Mouse (Mus musculus) ZHBTc4 (cell line): Measurements from ENCODE around the gene Esrrg.
A peak's percentile ranks its signal among the peaks of the same experiment; 100 is the strongest.

Experiments
- DNase-seq: peaks from one replicate; pipeline ENCODE4 v3.0.0-alpha.2; 2011; ENCODE audit warnings: low read depth, low spot score

The Esrrg gene

GRCm38 (mm10) chr1:187907407-187907806 is 298.8 kb downstream of the Esrrg start:
- DNase-seq = no peak

GRCm38 (mm10) chr1:187907871-187908270 is 299.3 kb downstream of the Esrrg start:
- DNase-seq = peak; percentile 9

- no peak for DNase-seq
These were observed 302.1 kb downstream of the Esrrg start for GRCm38 (mm10) chr1:187910718-187911117.

GRCm38 (mm10) chr1:187911201-187911600 is 302.6 kb downstream of the Esrrg start:
- DNase-seq = no peak

- no peak for DNase-seq
These were observed 309.7 kb downstream of the Esrrg start for GRCm38 (mm10) chr1:187918303-187918702.

- no peak for DNase-seq
These were observed 310.3 kb downstream of the Esrrg start for GRCm38 (mm10) chr1:187918939-187919338.

GRCm38 (mm10) chr1:187920156-187920777 is 311.7 kb downstream of the Esrrg start:
- DNase-seq = no peak

GRCm38 (mm10) chr1:187931146-187931545 is 322.6 kb downstream of the Esrrg start:
- no peak for DNase-seq

- no peak for DNase-seq
These were observed 330.1 kb downstream of the Esrrg start for GRCm38 (mm10) chr1:187938652-187939051.

GRCm38 (mm10) chr1:187939078-187939477 is 330.5 kb downstream of the Esrrg start:
- DNase-seq = no peak

- no peak for DNase-seq
These were observed 342.9 kb downstream of the Esrrg start for GRCm38 (mm10) chr1:187951506-187951905.

- no peak for DNase-seq
These were observed 348.1 kb downstream of the Esrrg start for GRCm38 (mm10) chr1:187956702-187957101.

- no peak for DNase-seq
These were observed 350.6 kb downstream of the Esrrg start for GRCm38 (mm10) chr1:187959192-187959591.

- no peak for DNase-seq
These were observed 352.9 kb downstream of the Esrrg start for GRCm38 (mm10) chr1:187961452-187961851.

GRCm38 (mm10) chr1:187964829-187965760 is 356.5 kb downstream of the Esrrg start:
- no peak for DNase-seq

GRCm38 (mm10) chr1:187965921-187966320 is 357.3 kb downstream of the Esrrg start:
- no peak for DNase-seq

GRCm38 (mm10) chr1:187968379-187968778 is 359.8 kb downstream of the Esrrg start:
- no peak for DNase-seq

GRCm38 (mm10) chr1:187969491-187969890 is 360.9 kb downstream of the Esrrg start:
- DNase-seq = no peak

- DNase-seq = peak; percentile 32
These were observed 365.8 kb downstream of the Esrrg start for GRCm38 (mm10) chr1:187974396-187974795.

GRCm38 (mm10) chr1:187975465-187976352 is 367.1 kb downstream of the Esrrg start:
- no peak for DNase-seq

- no peak for DNase-seq
These were observed 367.8 kb downstream of the Esrrg start for GRCm38 (mm10) chr1:187976353-187976730.

- no peak for DNase-seq
These were observed 372.4 kb downstream of the Esrrg start for GRCm38 (mm10) chr1:187981028-187981427.
